In genomic region chr6:122402240-122402639, GRCm38 (mm10) we compare ENCODE assay signal across 8 mouse cellular contexts.
DNase-seq lines count a peak whose midpoint lies in the region; ATAC-seq and TF ChIP-seq lines count a peak whose summit lies in the region.

No protein-coding gene starts in this region.

- no peak overlapping the region for H3K4me3 ChIP-seq in spleen, adult 2 months (ENCODE audit: extremely low read depth, insufficient read depth, insufficient read length)
- no peak overlapping the region for H3K4me3 ChIP-seq in midbrain, postnatal 0 days (ENCODE audit: low read depth, low read length)

- no peak overlapping the region for H3K4me2 ChIP-seq in midbrain, postnatal 0 days (ENCODE audit: low read depth, low read length, poor library complexity, severe bottlenecking)

- no peak for TF ChIP-seq POLR2A in spleen, adult 2 months (IDR thresholded peaks at IDR 0.05; ENCODE audit: low read depth, low read length)

- no peaks in the 10 kb centered on the region for H3K9me3 ChIP-seq in midbrain, postnatal 0 days (ENCODE audit: low read length)

- peak; percentile 20; the same call in 1 of the 2 replicates for TF ChIP-seq CTCF in spleen, adult 2 months (IDR thresholded peaks at IDR 0.05; ENCODE audit: extremely low read depth, insufficient read depth, insufficient read length, insufficient replicate concordance)
- TF ChIP-seq CTCF in midbrain, postnatal 0 days (IDR thresholded peaks at IDR 0.05), result peak; percentile 73

- H3K27ac ChIP-seq in spleen, adult 2 months (ENCODE audit: insufficient read depth, low read length), result no peak overlapping the region
- H3K27ac ChIP-seq in midbrain, postnatal 0 days (ENCODE audit: low read depth, low read length), result no peak overlapping the region

- H3K9ac ChIP-seq in midbrain, postnatal 0 days (replicated peaks; ENCODE audit: low read length, poor library complexity, severe bottlenecking), result no peak overlapping the region

- no peaks in the 10 kb centered on the region for H3K4me1 ChIP-seq in spleen, adult 2 months (ENCODE audit: control insufficient read depth, insufficient read depth, insufficient read length)
- no peaks in the 10 kb centered on the region for H3K4me1 ChIP-seq in midbrain, postnatal 0 days (ENCODE audit: insufficient read depth, low read length)

- 14% methylated on average over 3 of the region's 3 CpGs for WGBS in spleen, adult 2 months
- 18% methylated on average over 3 of the region's 3 CpGs for WGBS in midbrain, postnatal 0 days

- no peaks in the 10 kb centered on the region for H3K27me3 ChIP-seq in spleen, adult 2 months (ENCODE audit: control insufficient read depth, insufficient read depth, low read length)
- H3K27me3 ChIP-seq in midbrain, postnatal 0 days (ENCODE audit: insufficient read depth, low read length), result no peaks in the 10 kb centered on the region

- DNase-seq in gastrocnemius, adult 18-20 months (ENCODE audit: low spot score), result peak; percentile 17
- DNase-seq in gastrocnemius, adult 8-10 months (ENCODE audit: low spot score in 2 of 2), result no peak
- DNase-seq in spleen, adult 2 months (ENCODE audit: low read depth in 1 of 2, low spot score in 2 of 2), result no peak
- DNase-seq in spleen, adult 18-20 months, result no peak
- DNase-seq in c-Kit-positive CD71-positive TER-119-positive erythroid progenitor cells, embryonic 14.5 days (ENCODE audit: low spot score), result peak; percentile 53
- peak; percentile 37 for DNase-seq in layer of hippocampus, adult 9-10 months (ENCODE audit: low spot score)
- DNase-seq in midbrain, postnatal 0 days (ENCODE audit: low spot score), result peak; percentile 62
- no peak for DNase-seq in T-cell, adult 2 months (ENCODE audit: low spot score)

- no peak for ATAC-seq in midbrain, postnatal 0 days (ENCODE audit: low FRiP score)

- H3K36me3 ChIP-seq in spleen, adult 2 months (ENCODE audit: control insufficient read depth, insufficient read depth, low read length), result no peaks in the 10 kb centered on the region
- no peaks in the 10 kb centered on the region for H3K36me3 ChIP-seq in midbrain, postnatal 0 days (ENCODE audit: insufficient read depth, low read length)

Comparison
In these comparisons a context has a peak if more than half of its experiments do, and no peak if none do; other contexts are left out.
1. DNase-seq: peak in gastrocnemius, adult 18-20 months (single experiment), c-Kit-positive CD71-positive TER-119-positive erythroid progenitor cells, embryonic 14.5 days (single experiment), layer of hippocampus, adult 9-10 months (single experiment) and midbrain, postnatal 0 days (single experiment); none in gastrocnemius, adult 8-10 months (0 of 2), spleen, adult 2 months (0 of 2), spleen, adult 18-20 months (0 of 2) and T-cell, adult 2 months (single experiment).